Mouse (Mus musculus) gastrocnemius, postnatal 36 days (tissue): ENCODE measurements at regions not wholly inside any gene's neighbourhood (a gene's known extent, or its start where the extent isn't known, plus 50 kb on each side); places are given as distances from the start of the nearest gene placed in this dataset.

Experiments used
- DNase-seq, 2 experiments: peaks; one replicate each; pipeline ENCODE4 v3.0.0; 2022
- intact Hi-C: fragments of 180-260 bp; cut with DNase I; formaldehyde crosslinking; loops from one replicate; pipeline ENCODE4 v1.15.1; 2025

DNA sequence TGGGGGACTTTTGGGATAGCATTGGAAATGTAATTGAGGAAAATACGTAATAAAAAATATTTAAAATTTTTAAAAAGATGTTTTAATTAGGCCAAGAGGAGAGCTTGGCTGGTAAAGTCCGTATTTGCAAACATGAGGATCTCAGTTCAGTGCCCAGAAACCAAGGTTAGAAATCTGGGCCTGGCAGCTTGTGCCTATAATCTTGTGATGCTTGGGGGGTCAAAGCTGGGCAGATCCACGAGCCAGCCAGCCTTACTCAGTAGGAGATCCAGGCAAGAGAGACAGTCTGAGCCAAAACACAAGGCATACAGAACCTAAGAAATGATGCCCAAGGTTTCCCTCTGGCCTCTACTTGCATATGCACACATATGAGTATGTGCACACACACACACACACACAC, 54.1 kb upstream of the Cxadr start:
- DNase-seq: no peak
- intact Hi-C loops: no loop called here

- intact Hi-C loops: no loop called here
- DNase-seq: no peak
These were observed 58.6 kb upstream of the Cxadr start for GRCm38 (mm10) chr16:78242678-78243077.

DNA sequence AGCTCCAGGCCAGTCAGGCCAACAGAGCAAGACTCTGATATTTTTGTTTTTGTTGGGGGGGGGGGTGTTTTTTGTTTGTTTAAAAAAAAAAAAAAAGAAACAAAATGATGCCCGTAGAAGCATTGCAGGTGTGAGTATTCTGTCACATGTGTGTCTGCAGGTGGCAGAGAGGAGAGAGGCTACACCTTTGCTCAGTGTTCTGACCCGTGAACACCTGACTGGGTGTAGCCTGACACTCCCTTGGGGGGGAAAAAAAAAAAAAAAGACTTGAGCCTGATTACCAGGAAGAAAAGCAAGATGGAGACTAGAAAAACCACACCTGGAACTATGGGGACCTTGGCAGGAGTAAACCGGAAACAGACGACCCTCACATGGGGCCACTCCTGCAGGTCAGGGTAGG, 61.1 kb upstream of the Cxadr start:
- intact Hi-C loops: no loop called here
- no peak for DNase-seq

GRCm38 (mm10) chr16:78238052-78238701, 63.1 kb upstream of the Cxadr start:
- DNase-seq: no peak
- intact Hi-C loops: no loop called here

GRCm38 (mm10) chr16:78237641-78238051, 63.6 kb upstream of the Cxadr start:
- no peak for DNase-seq
- intact Hi-C loops: no loop called here

DNA sequence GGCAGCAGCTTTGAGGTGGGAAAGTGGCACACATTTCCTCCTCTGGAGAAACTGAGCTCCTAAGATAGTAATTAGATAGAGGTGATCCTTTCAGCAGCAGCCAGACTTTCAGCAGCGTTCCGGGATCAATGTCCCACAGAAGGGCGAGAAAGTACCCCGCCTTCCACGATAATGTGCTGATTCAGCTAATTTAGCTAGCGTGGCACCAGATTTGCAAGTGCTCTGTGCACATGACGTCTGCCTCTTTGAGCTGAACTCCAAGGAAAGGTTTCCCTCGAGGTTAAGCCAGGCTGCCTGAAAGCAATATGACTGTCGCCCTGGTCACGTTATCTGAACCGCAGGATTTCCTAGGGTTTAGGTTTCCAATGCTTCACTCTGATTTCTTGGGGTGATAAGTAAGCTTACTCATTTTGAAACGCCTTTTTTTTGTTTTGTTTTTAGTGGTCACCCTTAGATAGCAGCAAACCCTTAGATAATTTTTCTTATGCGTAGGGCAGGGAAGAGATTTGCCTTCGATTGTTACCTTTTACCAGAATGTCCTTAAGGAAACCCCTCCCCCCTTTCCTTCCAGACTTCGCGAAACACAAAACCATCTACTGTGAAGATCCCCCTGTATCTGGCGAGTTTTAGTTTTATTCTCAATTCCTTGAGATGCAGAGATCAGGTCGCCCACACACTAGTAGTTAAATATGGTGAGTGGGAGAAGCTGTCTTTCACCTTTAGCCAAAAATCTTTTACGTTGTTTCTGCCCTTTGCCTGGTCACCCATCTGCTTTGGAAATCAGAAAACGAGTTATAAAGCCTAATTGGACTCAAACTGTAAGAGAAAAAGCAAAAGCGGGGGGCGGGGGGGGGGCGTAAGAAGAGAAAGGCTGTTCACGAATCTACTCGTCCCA, 64.3 kb upstream of the Cxadr start:
- intact Hi-C loops: no loop called here

GRCm38 (mm10) chr16:78232205-78232604, 69.1 kb upstream of the Cxadr start:
- no peak for DNase-seq
- intact Hi-C loops: no loop called here

More for the DNA sequence above, 64.3 kb upstream of the Cxadr start:
- DNase-seq: no peak

GRCm38 (mm10) chr16:78229013-78229412, 72.3 kb upstream of the Cxadr start:
- intact Hi-C loops: no loop called here
- no peak for DNase-seq

- no peak for DNase-seq
- intact Hi-C loops: no loop called here
These were observed 78.9 kb upstream of the Cxadr start for GRCm38 (mm10) chr16:78222377-78222776.

- no peak for DNase-seq
- intact Hi-C loops: no loop called here
These were observed 79.5 kb upstream of the Cxadr start for GRCm38 (mm10) chr16:78221781-78222180.

- intact Hi-C loops: no loop called here
- no peak for DNase-seq
These were observed 83.7 kb upstream of the Cxadr start for GRCm38 (mm10) chr16:78217633-78218032.

DNA sequence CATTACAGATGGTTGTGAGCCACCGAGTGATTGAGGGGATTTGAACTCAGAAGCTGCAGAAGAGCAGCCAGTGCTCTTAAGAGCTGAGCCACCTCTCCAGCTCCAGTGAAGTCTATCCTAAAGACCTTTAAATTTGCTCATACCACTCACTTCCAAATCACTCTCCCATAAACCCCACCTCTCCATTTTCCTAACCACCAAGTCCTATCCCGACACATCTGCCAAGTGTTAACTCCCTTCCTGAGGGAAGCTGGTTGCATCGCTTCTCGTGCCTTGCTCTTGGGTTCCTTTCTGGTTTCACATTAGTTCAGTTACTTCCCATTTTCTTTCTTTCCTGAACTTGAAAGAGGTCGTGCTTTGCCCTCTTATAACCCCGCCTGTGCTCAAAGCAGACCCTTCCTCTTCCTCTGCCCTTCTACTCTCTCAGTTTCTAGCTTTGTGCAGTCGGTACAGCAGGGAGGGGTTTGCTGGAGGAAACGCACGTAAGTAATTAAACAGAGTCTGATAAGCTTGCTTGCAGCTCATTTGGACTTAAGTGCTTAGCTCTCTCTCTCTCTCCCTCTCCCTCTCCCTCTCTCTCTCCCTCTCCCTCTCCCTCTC, 84.4 kb upstream of the Cxadr start:
- intact Hi-C loops: no loop called here

GRCm38 (mm10) chr16:78211687-78212086, 89.6 kb upstream of the Cxadr start:
- no peak for DNase-seq
- intact Hi-C loops: no loop called here

More for the DNA sequence above, 84.4 kb upstream of the Cxadr start:
- DNase-seq: no peak

- DNase-seq: no peak
- intact Hi-C loops: no loop called here
These were observed 93.0 kb upstream of the Cxadr start for GRCm38 (mm10) chr16:78208321-78208720.

- no peak for DNase-seq
- intact Hi-C loops: no loop called here
These were observed 97.0 kb upstream of the Cxadr start for GRCm38 (mm10) chr16:78204332-78204731.

DNA sequence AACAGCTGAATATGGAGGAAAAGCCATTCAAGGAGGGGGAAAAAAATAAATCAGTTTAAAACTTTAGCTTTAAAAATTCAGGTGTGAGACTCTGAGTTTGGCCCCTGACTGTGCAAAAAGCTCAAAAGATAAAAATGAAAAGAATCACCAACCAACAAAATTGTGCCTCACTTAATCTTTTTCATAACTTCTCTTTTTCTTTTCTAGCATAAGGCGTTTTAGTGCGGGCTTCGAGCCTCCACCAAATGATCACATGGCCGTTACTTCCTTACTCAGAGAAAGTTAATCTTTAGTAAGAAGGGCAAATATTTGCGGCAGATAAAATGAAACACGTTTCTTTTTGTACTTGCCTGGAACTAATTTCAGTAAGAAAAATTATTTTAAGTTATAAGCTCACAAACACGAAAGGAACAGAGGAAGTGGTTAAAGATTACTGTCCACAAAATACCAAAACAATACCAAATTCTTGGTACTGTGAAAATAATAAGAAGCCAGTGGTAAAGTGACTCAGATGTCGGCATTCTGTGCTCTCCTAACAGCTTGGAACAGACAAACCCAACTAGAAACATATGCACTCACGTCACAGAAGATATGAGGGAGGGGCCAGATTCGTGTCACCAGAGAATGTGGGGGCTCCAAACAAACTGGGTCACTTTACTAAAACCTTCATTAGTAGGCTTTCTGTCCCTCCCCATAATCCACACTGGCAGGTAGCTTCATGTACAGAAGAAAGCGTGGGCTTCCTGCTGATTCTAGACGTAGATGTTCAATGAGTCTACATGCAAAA, 101.1 kb upstream of the Cxadr start:
- no peak for DNase-seq
- intact Hi-C loops: no loop called here

GRCm38 (mm10) chr16:78199252-78199651, 102.0 kb upstream of the Cxadr start:
- no peak for DNase-seq
- intact Hi-C loops: loop anchor here (10.0 kb wide), 1 partner anchor 436 kb away; no protein-coding TSS in a partner anchor

DNA sequence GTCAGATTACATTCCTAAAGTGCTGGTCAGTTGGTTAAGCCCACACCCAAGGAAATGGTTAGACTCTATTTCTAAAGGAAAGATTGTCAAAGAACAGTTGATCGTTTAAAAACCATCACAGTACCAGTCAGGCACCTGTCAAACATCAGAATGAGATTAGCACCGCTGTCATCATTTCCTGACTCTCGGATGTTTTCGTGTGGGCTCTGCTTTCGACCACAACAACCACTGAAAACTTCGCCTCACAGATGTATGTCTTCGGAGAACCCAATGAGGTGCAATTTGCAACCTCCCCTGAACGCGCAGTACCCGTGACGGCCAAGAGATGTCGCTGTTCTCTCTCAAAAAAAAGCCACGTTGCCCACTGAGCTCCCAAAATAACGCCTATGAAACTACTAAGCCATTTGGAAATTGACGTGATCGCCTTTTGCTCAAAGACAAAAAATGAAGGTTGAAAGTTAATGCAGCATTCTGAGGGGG, 102.6 kb upstream of the Cxadr start:
- peak; percentile 51 to 69 for DNase-seq
- intact Hi-C loops: loop anchor here (1.0 to 10.0 kb wide), 2 partner anchors 119 to 436 kb away; no protein-coding TSS in a partner anchor

DNA sequence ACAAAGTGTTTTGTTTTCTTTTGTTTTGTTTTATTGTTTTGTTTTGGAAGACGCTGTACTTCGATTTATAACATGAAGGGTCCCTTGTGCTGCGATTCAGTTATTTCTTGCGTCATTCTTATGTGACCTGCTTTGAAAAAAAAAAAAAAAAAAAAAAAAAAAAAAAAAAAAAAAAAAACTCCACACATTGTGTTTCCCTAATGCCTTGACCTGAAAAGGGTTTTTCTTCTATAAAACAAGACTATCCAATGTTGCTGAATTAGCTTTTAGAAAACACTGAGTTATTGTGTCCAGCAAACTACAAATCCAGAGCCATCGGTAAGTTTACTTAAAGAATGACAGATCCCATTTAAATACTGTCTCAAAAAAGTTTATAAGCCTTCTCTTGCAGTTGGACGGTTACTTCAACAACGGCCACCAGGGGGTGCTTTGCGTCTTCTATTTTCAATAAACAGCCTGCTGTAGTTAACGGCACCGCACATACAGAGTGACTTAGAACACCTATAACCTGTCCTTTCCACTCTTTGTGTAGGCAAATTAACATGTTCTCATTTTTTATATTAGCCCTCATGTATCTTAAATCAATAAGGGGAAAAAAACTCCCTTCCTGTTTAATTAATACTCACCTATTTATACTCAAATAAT, 103.9 kb upstream of the Cxadr start:
- intact Hi-C loops: loop anchor here (10.0 kb wide), 1 partner anchor 437 kb away; no protein-coding TSS in a partner anchor
- DNase-seq: peak; percentile 64 to 69
